Mouse (Mus musculus): Measurements from ENCODE around the gene Xrra1. TPM values are rescaled to one million over a fixed set of nuclear protein-coding genes. Genes with fewer than 3 reads are reported as not detected.

The Xrra1 gene
- polyA plus RNA-seq (2012; ENCODE audit: low replicate concordance): 0.06 TPM in 1 of 2 replicates, not detected in the other

DNA sequence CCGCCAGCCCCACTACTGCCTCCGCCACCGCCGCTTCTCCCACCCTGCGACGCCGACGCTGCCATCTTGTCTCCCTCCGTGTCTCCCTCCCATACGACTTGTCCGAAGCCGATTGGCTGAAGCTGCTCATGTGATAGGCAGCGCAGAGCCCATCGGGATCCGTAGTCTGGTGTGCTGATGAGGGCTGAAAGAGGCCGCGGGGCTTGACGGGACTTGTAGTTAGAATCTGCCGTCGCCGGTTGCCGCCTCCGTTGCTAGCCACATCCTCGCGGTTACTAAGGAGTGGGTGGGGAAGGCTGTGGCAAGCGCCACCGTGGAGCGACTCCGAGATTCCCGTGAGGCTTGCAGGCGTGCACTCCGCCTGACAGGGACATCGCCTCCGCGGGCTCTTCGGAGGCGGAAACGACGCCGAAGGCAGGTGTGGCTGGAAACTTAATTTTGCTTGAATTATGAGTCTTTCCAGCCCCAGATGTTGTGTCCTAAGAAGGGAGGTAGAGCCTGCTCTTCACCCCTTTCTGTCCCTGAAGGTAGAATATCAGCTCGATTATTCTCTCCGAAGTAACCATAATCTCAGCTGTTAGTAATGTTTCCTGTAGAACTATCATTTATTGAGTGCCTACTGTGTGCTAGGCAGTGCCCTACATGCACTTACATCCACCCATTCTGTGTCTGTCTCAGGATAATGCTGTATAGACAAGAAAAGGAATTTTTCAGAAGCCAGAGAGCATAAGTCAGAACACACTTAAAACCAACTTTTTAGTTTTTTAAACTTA, at the start of gene Xrra1:
TSS of gene Xrra1 (plus strand) at position 304 of the 773 bp plus-strand sequence.

DNA sequence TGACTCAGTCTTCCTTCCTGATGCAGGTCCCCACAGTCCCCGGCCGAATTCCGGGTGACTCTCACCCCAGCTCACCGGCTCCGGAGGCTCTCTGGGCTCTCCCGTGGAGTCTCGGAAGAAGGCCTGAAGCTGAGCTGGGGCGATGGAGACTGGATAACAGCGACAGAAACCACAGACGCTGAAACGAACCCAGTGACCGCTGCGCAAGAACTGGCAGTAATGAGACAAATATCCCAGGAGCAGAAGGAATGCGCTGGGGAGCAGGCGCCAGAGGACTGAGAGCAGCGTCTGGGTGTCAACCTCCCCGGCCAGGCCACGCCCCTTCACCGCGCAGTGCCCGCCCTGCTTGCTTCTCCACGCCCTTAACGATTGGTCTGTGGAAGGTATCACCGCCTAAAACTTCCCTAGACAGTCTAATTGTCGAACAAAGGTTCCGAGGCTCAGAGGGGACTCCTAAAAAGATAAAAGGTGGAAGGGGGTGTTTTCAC, 30.8 kb upstream of the Xrra1 start, which contains the start of gene Neu3:
TSS of gene Neu3 (minus strand) at position 335 of the 488 bp plus-strand sequence.

DNA sequence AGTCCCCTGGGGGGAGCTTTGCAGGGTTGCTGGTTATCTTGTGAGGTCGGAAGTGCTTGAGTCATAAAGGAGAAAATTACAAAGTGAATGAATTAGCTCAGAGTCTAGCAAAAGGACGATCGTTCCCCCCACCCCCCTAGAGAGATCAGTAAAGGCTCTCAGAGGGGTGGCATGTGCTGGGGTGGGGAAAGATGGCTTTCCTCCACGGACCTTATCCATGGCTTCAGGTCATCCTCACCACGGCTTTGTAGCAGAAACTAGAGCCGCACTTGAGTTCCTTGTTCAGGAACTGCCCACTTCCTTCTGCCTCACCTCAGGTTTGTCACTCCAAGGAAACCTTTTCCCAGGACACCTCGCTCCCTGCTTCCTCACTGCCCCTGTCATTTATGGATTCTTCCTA, 4.4 kb downstream of the Xrra1 start, which contains the start of gene Spcs2:
TSS of gene Spcs2 (minus strand) at position 101 of the 400 bp plus-strand sequence.

Other genes with a start within 250 kb of the Xrra1 start
- 3.3 and 3.7 TPM in 2 replicates for gene Tpbgl, start 232.0 kb upstream of the Xrra1 start, polyA plus RNA-seq (2012; ENCODE audit: low replicate concordance)
- 2.7 and 10.0 TPM in 2 replicates for gene Slco2b1, start 147.8 kb upstream of the Xrra1 start, polyA plus RNA-seq (2012; ENCODE audit: low replicate concordance)
- not detected in 2 replicates for gene Olfr520, start 128.8 kb upstream of the Xrra1 start, polyA plus RNA-seq (2012; ENCODE audit: low replicate concordance)
- gene Olfr521, start 95.6 kb upstream of the Xrra1 start, polyA plus RNA-seq (2012; ENCODE audit: low replicate concordance): not detected in 2 replicates
- gene Neu3, start 30.7 kb upstream of the Xrra1 start, polyA plus RNA-seq (2012; ENCODE audit: low replicate concordance): 3.1 and 10.3 TPM in 2 replicates
- 38.1 and 49.3 TPM in 2 replicates for gene Spcs2, start 4.3 kb downstream of the Xrra1 start, polyA plus RNA-seq (2012; ENCODE audit: low replicate concordance)
- gene Rnf169, start 121.3 kb downstream of the Xrra1 start, polyA plus RNA-seq (2012; ENCODE audit: low replicate concordance): 1.6 and 2.2 TPM in 2 replicates
- not detected in 2 replicates for gene Chrdl2, start 147.1 kb downstream of the Xrra1 start, polyA plus RNA-seq (2012; ENCODE audit: low replicate concordance)

All from leukemia stem cell, adult 10-12 weeks (primary cell).